19 mouse cellular contexts compared by ENCODE assay signal in genomic region chr9:64507207-64507517, GRCm38 (mm10).
A peak's percentile ranks its signal among the peaks of the same experiment; 100 is the strongest.
DNase-seq lines count a peak whose midpoint lies in the region; ATAC-seq and TF ChIP-seq lines count a peak whose summit lies in the region.
"Had no signal": no experiment of that assay in that cellular context is flagged by ENCODE, and none has a peak within 500 bp of the region (broad histone marks: within the 10 kb centered on the region; RNA-seq: fewer than 3 reads in every experiment).

No protein-coding gene starts in this region.

- no peaks in the 10 kb centered on the region for H3K36me3 ChIP-seq in forebrain, embryonic 13.5 days (ENCODE audit: poor library complexity, severe bottlenecking)
- no peaks in the 10 kb centered on the region for H3K36me3 ChIP-seq in forebrain, embryonic 12.5 days (replicated peaks)
- H3K36me3 ChIP-seq in hindbrain, embryonic 12.5 days, result no peaks in the 10 kb centered on the region
- H3K36me3 ChIP-seq in hindbrain, embryonic 14.5 days (replicated peaks; ENCODE audit: control insufficient read depth, insufficient read depth), result no peaks in the 10 kb centered on the region
- H3K36me3 ChIP-seq in testis, adult 2 months (ENCODE audit: control insufficient read depth, insufficient read depth, low read length), result no peaks in the 10 kb centered on the region
- H3K36me3 ChIP-seq: embryonic facial prominence, embryonic 10.5 days; G1E; heart, embryonic 12.5 days; hindbrain, embryonic 13.5 days had no signal

- peak overlapping the region; percentile 12; the same call in 1 of the 2 replicates for H3K27ac ChIP-seq in forebrain, embryonic 13.5 days
- no peak overlapping the region for H3K27ac ChIP-seq in forebrain, embryonic 12.5 days
- H3K27ac ChIP-seq in hindbrain, embryonic 12.5 days, result 0 out of 2 replicates have a peak overlapping the region, but pooled peaks have one; percentile 18
- no peak overlapping the region for H3K27ac ChIP-seq in hindbrain, embryonic 14.5 days
- no peak overlapping the region for H3K27ac ChIP-seq in testis, adult 2 months (ENCODE audit: control insufficient read depth, insufficient read depth, low read depth, low read length)
- H3K27ac ChIP-seq: embryonic facial prominence, embryonic 10.5 days had no signal

- 64% methylated on average over 6 of the region's 6 CpGs for WGBS in forebrain, embryonic 13.5 days
- 66% methylated on average over 6 of the region's 6 CpGs for WGBS in forebrain, embryonic 12.5 days
- 54% methylated on average over 6 of the region's 6 CpGs for WGBS in hindbrain, embryonic 12.5 days
- 54% methylated on average over 6 of the region's 6 CpGs for WGBS in hindbrain, embryonic 14.5 days

- no peak overlapping the region for H3K4me3 ChIP-seq in forebrain, embryonic 13.5 days
- no peak overlapping the region for H3K4me3 ChIP-seq in forebrain, embryonic 12.5 days (replicated peaks)
- no peak overlapping the region for H3K4me3 ChIP-seq in hindbrain, embryonic 12.5 days
- H3K4me3 ChIP-seq in hindbrain, embryonic 14.5 days (replicated peaks; ENCODE audit: low read length), result no peak overlapping the region
- peak overlapping the region; percentile 57 for H3K4me3 ChIP-seq in testis, adult 2 months (ENCODE audit: control insufficient read depth, low read depth, low read length)
- H3K4me3 ChIP-seq: embryonic facial prominence, embryonic 10.5 days; heart, embryonic 12.5 days; hindbrain, embryonic 13.5 days had no signal

- H3K4me2 ChIP-seq in forebrain, embryonic 13.5 days, result no peak overlapping the region
- H3K4me2 ChIP-seq in forebrain, embryonic 12.5 days, result no peak overlapping the region
- no peak overlapping the region for H3K4me2 ChIP-seq in hindbrain, embryonic 12.5 days (replicated peaks)
- no peak overlapping the region for H3K4me2 ChIP-seq in hindbrain, embryonic 14.5 days (replicated peaks)
- H3K4me2 ChIP-seq: heart, embryonic 12.5 days; hindbrain, embryonic 13.5 days had no signal

- DNase-seq in hindbrain, embryonic 14.5 days (ENCODE audit: low spot score), result no peak
- DNase-seq in kidney, postnatal 10 days, result peak; percentile 23
- DNase-seq in kidney, postnatal 36 days, result no peak
- DNase-seq in testis, postnatal 10 days (ENCODE audit: low spot score), result no peak
- DNase-seq: adrenal gland, adult 8-10 months; B cell, adult 2 months; cerebellum, adult 2 months; gastrocnemius, postnatal 14 days; heart, postnatal 36 days had no signal

- H3K9ac ChIP-seq in forebrain, embryonic 13.5 days, result no peak overlapping the region
- H3K9ac ChIP-seq in forebrain, embryonic 12.5 days, result no peak overlapping the region
- H3K9ac ChIP-seq in hindbrain, embryonic 12.5 days, result 0 out of 2 replicates have a peak overlapping the region, but pooled peaks have one; percentile 3
- no peak overlapping the region for H3K9ac ChIP-seq in hindbrain, embryonic 14.5 days
- H3K9ac ChIP-seq: forebrain, postnatal 0 days; heart, embryonic 12.5 days; hindbrain, embryonic 13.5 days had no signal

- no peak for TF ChIP-seq CTCF in testis, adult 2 months (IDR thresholded peaks at IDR 0.05; ENCODE audit: control insufficient read depth, insufficient read depth, insufficient replicate concordance, low read depth, low read length)

- peaks cover 41% of the 10 kb centered on the region for H3K4me1 ChIP-seq in forebrain, embryonic 13.5 days
- peaks cover 9% of the 10 kb centered on the region for H3K4me1 ChIP-seq in forebrain, embryonic 12.5 days
- peaks cover 21% of the 10 kb centered on the region for H3K4me1 ChIP-seq in hindbrain, embryonic 12.5 days
- peaks cover 23% of the 10 kb centered on the region for H3K4me1 ChIP-seq in hindbrain, embryonic 14.5 days (replicated peaks; ENCODE audit: control insufficient read depth, insufficient read depth, low read length)
- no peaks in the 10 kb centered on the region for H3K4me1 ChIP-seq in testis, adult 2 months (ENCODE audit: control insufficient read depth, insufficient read depth, low read length)
- H3K4me1 ChIP-seq: heart, embryonic 12.5 days had no signal

- 0 out of 2 replicates have a peak, but pooled peaks cover 5% of the 10 kb centered on the region for H3K27me3 ChIP-seq in forebrain, embryonic 13.5 days
- H3K27me3 ChIP-seq in forebrain, embryonic 12.5 days, result peaks cover 7% of the 10 kb centered on the region; the same call in 1 of the 2 replicates
- peaks cover 6% of the 10 kb centered on the region for H3K27me3 ChIP-seq in hindbrain, embryonic 12.5 days
- H3K27me3 ChIP-seq in hindbrain, embryonic 14.5 days (ENCODE audit: control insufficient read depth, insufficient read depth, low read length), result no peaks in the 10 kb centered on the region
- no peaks in the 10 kb centered on the region for H3K27me3 ChIP-seq in testis, adult 2 months (ENCODE audit: control insufficient read depth, insufficient read depth, low read length)

- TF ChIP-seq POLR2A in testis, adult 2 months (IDR thresholded peaks at IDR 0.05; ENCODE audit: control insufficient read depth, low read depth, low read length), result no peak

- H3K9me3 ChIP-seq in forebrain, embryonic 13.5 days (replicated peaks), result no peaks in the 10 kb centered on the region
- H3K9me3 ChIP-seq in forebrain, embryonic 12.5 days, result no peaks in the 10 kb centered on the region
- H3K9me3 ChIP-seq in hindbrain, embryonic 12.5 days (replicated peaks), result no peaks in the 10 kb centered on the region
- no peaks in the 10 kb centered on the region for H3K9me3 ChIP-seq in hindbrain, embryonic 14.5 days (ENCODE audit: control insufficient read depth, low read length)
- H3K9me3 ChIP-seq: embryonic facial prominence, embryonic 10.5 days; G1E; heart, embryonic 12.5 days; hindbrain, embryonic 13.5 days had no signal

- no peak for ATAC-seq in forebrain, embryonic 13.5 days
- ATAC-seq in forebrain, embryonic 12.5 days (ENCODE audit: low FRiP score), result no peak
- ATAC-seq in hindbrain, embryonic 12.5 days (ENCODE audit: low FRiP score), result no peak
- ATAC-seq in hindbrain, embryonic 14.5 days (ENCODE audit: low FRiP score), result no peak
- ATAC-seq: CD4-positive, CD25-positive, alpha-beta regulatory T cell, adult 4 months had no signal

Comparison
In these comparisons a context has a peak if more than half of its experiments do, and no peak if none do; other contexts are left out.
1. H3K27ac ChIP-seq: peak in forebrain, embryonic 13.5 days (single experiment) and hindbrain, embryonic 12.5 days (single experiment); none in forebrain, embryonic 12.5 days (single experiment), hindbrain, embryonic 14.5 days (single experiment) and testis, adult 2 months (single experiment).